Mouse (Mus musculus): ENCODE results near the gene Plac1. TPM values are rescaled to one million over a fixed set of nuclear protein-coding genes. Genes with fewer than 3 reads are reported as not detected.
"Not testable (repeated sequence)": the region's sequence is repeated elsewhere in the genome, so short reads cannot be mapped to it uniquely, and the experiment has no call there.

Plac1 gene
- not detected for total RNA-seq (2021)
- long read RNA-seq, experiment 1 = 0 reads
- long read RNA-seq, experiment 2 = 0 reads

GRCm38 (mm10) chrX:53240011-53240410 lies at the start of gene Plac1:
Gene Plac1, minus strand, starts transcription at chrX:53240111.
- no peak for DNase-seq (ENCODE audit: low spot score in 2 of 2)

GRCm38 (mm10) chrX:53287924-53288323 lies 48.0 kb upstream of the Plac1 start:
- DNase-seq (ENCODE audit: low spot score in 2 of 2) = no peak

- DNase-seq (ENCODE audit: low spot score in 2 of 2) = no peak
Observed at GRCm38 (mm10) chrX:53273124-53273523, 33.2 kb upstream of the Plac1 start, which contains the start of gene Fam122c. Gene Fam122c, plus strand, starts transcription at chrX:53273424.

- not testable (repeated sequence) for DNase-seq (ENCODE audit: low spot score in 2 of 2)
Observed at GRCm38 (mm10) chrX:53271628-53272027, 31.7 kb upstream of the Plac1 start.

GRCm38 (mm10) chrX:53270063-53270432 lies 30.1 kb upstream of the Plac1 start:
- DNase-seq (ENCODE audit: low spot score in 2 of 2) = no peak

- peak; percentile 83 to 85 for DNase-seq (ENCODE audit: low spot score in 2 of 2)
Observed at GRCm38 (mm10) chrX:53269289-53270062, 29.6 kb upstream of the Plac1 start, which contains the start of gene Fam122b. Gene Fam122b, minus strand, starts transcription at chrX:53269805.

GRCm38 (mm10) chrX:53268856-53269255 lies 28.9 kb upstream of the Plac1 start:
- peak; percentile 52 to 65 for DNase-seq (ENCODE audit: low spot score in 2 of 2)

- DNase-seq (ENCODE audit: low spot score in 2 of 2) = no peak
Observed at GRCm38 (mm10) chrX:53266186-53266585, 26.3 kb upstream of the Plac1 start.

GRCm38 (mm10) chrX:53255195-53255594 lies 15.3 kb upstream of the Plac1 start:
- DNase-seq (ENCODE audit: low spot score in 2 of 2) = no peak

- DNase-seq (ENCODE audit: low spot score in 2 of 2) = no peak
Observed at GRCm38 (mm10) chrX:53237971-53238370, 1.9 kb downstream of the Plac1 start.

GRCm38 (mm10) chrX:53236404-53236803 lies 3.5 kb downstream of the Plac1 start:
- no peak for DNase-seq (ENCODE audit: low spot score in 2 of 2)

- DNase-seq (ENCODE audit: low spot score in 2 of 2) = no peak
Observed at GRCm38 (mm10) chrX:53233689-53234088, 6.2 kb downstream of the Plac1 start.

- DNase-seq (ENCODE audit: low spot score in 2 of 2) = no peak
Observed at GRCm38 (mm10) chrX:53231965-53232364, 7.9 kb downstream of the Plac1 start.

- no peak for DNase-seq (ENCODE audit: low spot score in 2 of 2)
Observed at GRCm38 (mm10) chrX:53224353-53224944, 15.5 kb downstream of the Plac1 start.

GRCm38 (mm10) chrX:53220855-53221254 lies 19.1 kb downstream of the Plac1 start:
- DNase-seq (ENCODE audit: low spot score in 2 of 2) = no peak

- no peak for DNase-seq (ENCODE audit: low spot score in 2 of 2)
Observed at GRCm38 (mm10) chrX:53214557-53215229, 25.2 kb downstream of the Plac1 start.

GRCm38 (mm10) chrX:53213838-53214237 lies 26.1 kb downstream of the Plac1 start:
- DNase-seq (ENCODE audit: low spot score in 2 of 2) = no peak

- no peak for DNase-seq (ENCODE audit: low spot score in 2 of 2)
Observed at GRCm38 (mm10) chrX:53212485-53212884, 27.4 kb downstream of the Plac1 start.

GRCm38 (mm10) chrX:53211756-53212483 lies 28.0 kb downstream of the Plac1 start:
- peak; percentile 31 to 33 for DNase-seq (ENCODE audit: low spot score in 2 of 2)

- DNase-seq (ENCODE audit: low spot score in 2 of 2) = no peak
Observed at GRCm38 (mm10) chrX:53209431-53209830, 30.5 kb downstream of the Plac1 start.

GRCm38 (mm10) chrX:53204690-53205311 lies 35.1 kb downstream of the Plac1 start:
- no peak for DNase-seq (ENCODE audit: low spot score in 2 of 2)
